Mouse (Mus musculus) large intestine, adult 2 months (tissue): Measurements from ENCODE around the gene Foxo6. TPM values are rescaled to one million over a fixed set of nuclear protein-coding genes. Genes with fewer than 3 reads are reported as not detected.

Experiments used
- DNase-seq: peaks from one replicate; pipeline ENCODE4 v3.0.0-alpha.2; 2012; ENCODE audit warnings: low read depth, low spot score
- WGBS: fragments of 180-500 bp; shearing (Covaris S2); methylation state at CpG from one replicate; pipeline ENCODE4 v1.1.7; 2018; 5-methylcytosine and 5-hydroxymethylcytosine counted together
- polyA plus RNA-seq: library from polyadenylated mRNA; depleted of rRNA; stranded (reverse); fragments of >200 nt; gene quantifications from 2 replicates; pipeline ENCODE4 v1.2.3, GENCODE M21; 2012; rRNA removed

Gene Foxo6
- polyA plus RNA-seq, 1 experiment, result 6.9 TPM

DNA sequence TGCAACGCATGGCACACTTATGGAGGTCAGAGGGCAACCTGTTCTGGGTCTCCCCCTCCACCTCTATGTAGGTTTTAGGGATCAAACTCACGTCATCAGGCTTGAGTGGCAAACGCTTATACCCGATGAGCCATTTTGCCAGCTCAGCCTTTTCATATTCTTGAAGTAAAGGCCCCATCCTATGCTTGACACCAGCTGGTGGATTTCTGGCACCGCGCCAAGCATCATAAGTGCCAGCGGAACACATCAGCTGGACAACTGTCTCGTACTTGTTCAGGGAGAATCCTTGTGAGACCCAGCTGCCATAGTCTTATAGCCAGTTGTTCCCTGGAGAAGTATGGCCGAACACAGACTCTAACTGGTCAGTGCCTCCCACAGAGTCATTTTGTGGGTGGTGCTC, 68.3 kb downstream of the Foxo6 start:
- DNase-seq, result no peak
- 64% methylated on average over 9 of the region's 9 CpGs for WGBS

Other genes starting within 250 kb of the Foxo6 start
- gene AL607142.1, start 222.4 kb downstream of the Foxo6 start, polyA plus RNA-seq, result not detected in 2 replicates
- 32.1 and 36.8 TPM in 2 replicates for gene Edn2, start 126.1 kb downstream of the Foxo6 start, polyA plus RNA-seq
- gene Scmh1, start 117.9 kb upstream of the Foxo6 start, polyA plus RNA-seq, result 24.7 and 27.5 TPM in 2 replicates
- 0.04 and 0.11 TPM in 2 replicates for gene Slfnl1, start 244.9 kb upstream of the Foxo6 start, polyA plus RNA-seq